In genomic region chr13:37963354-37964007, GRCm38 (mm10) we compare ENCODE assay signal across 8 mouse cellular contexts. TPM values are rescaled to one million over a fixed set of nuclear protein-coding genes. Genes with fewer than 3 reads are reported as not detected.
A peak's percentile ranks its signal among the peaks of the same experiment; 100 is the strongest.
DNase-seq lines count a peak whose midpoint lies in the region; ATAC-seq lines count a peak whose summit lies in the region.

No protein-coding gene starts in this region.

- under 1% methylated on average over 12 of the region's 12 CpGs for WGBS in intestine, embryonic 16.5 days
- WGBS in midbrain, embryonic 10.5 days, result 3% methylated on average over 12 of the region's 12 CpGs

- H3K4me3 ChIP-seq in intestine, embryonic 16.5 days (ENCODE audit: low read length), result peak overlapping the region; percentile 49
- peak overlapping the region; percentile 54 for H3K4me3 ChIP-seq in midbrain, embryonic 10.5 days

- H3K27me3 ChIP-seq in intestine, embryonic 16.5 days (replicated peaks; ENCODE audit: control insufficient read depth, insufficient read depth, low read length), result no peaks in the 10 kb centered on the region
- H3K27me3 ChIP-seq in midbrain, embryonic 10.5 days (ENCODE audit: low read depth, poor library complexity, severe bottlenecking), result peaks cover 16% of the 10 kb centered on the region

- H3K9ac ChIP-seq in intestine, embryonic 16.5 days (ENCODE audit: low read depth, low read length), result peak overlapping the region; percentile 64

- 0 out of 2 replicates have a peak, but pooled peaks cover 1% of the 10 kb centered on the region for H3K9me3 ChIP-seq in intestine, embryonic 16.5 days (ENCODE audit: control insufficient read depth, low read length)
- H3K9me3 ChIP-seq in midbrain, embryonic 10.5 days (replicated peaks), result no peaks in the 10 kb centered on the region

- H3K36me3 ChIP-seq in intestine, embryonic 16.5 days (ENCODE audit: control insufficient read depth, insufficient read depth, low read length), result no peaks in the 10 kb centered on the region
- H3K36me3 ChIP-seq in midbrain, embryonic 10.5 days, result no peaks in the 10 kb centered on the region

- ATAC-seq in granulocyte monocyte progenitor cell, adult 5-6 weeks (replicated peaks; ENCODE audit: poor library complexity, severe bottlenecking), result peak; percentile 54
- ATAC-seq in intestine, embryonic 16.5 days, result peak; percentile 35

- H3K4me2 ChIP-seq in intestine, embryonic 16.5 days (ENCODE audit: low read depth, low read length), result peak overlapping the region; percentile 64

- intact Hi-C loops in left cerebral cortex, postnatal 4 days (cut with DNase I), result loop anchor here (10.0 kb wide), 1 partner anchor 509 kb away; no protein-coding TSS in a partner anchor

- H3K27ac ChIP-seq in intestine, embryonic 16.5 days (ENCODE audit: low read length), result no peak overlapping the region
- H3K27ac ChIP-seq in midbrain, embryonic 10.5 days (replicated peaks), result peak overlapping the region; percentile 78

- H3K4me1 ChIP-seq in intestine, embryonic 16.5 days (ENCODE audit: control insufficient read depth, insufficient read depth, low read length), result peaks cover 39% of the 10 kb centered on the region
- H3K4me1 ChIP-seq in midbrain, embryonic 10.5 days, result peaks cover 44% of the 10 kb centered on the region

- DNase-seq in urinary bladder, postnatal 14 days (ENCODE audit: low spot score), result peak; percentile 88
- no peak for DNase-seq in urinary bladder, adult 2 months (ENCODE audit: low spot score)
- peak; percentile 83 for DNase-seq in embryo, embryonic 9.5 days (ENCODE audit: extremely low spot score)
- peak; percentile 72 for DNase-seq in left cerebral cortex, postnatal 4 days
- DNase-seq in midbrain, embryonic 10.5 days (ENCODE audit: low spot score), result peak; percentile 82
- peak; percentile 61 for DNase-seq in right cerebral cortex, postnatal 25 days

RNA-seq across cellular contexts. Expression of gene Ssr1, which starts 30.5 kb away (rescaled TPM):
- 24.4 and 27.2 TPM in 2 replicates for polyA plus RNA-seq in urinary bladder, adult 2 months (2012; rRNA removed)
- total RNA-seq in granulocyte monocyte progenitor cell, adult 5-6 weeks (2014; fragmentation: Nextera tagmentation), result 144 and 158 TPM in 2 replicates
- total RNA-seq in granulocyte monocyte progenitor cell, adult 5-6 weeks (2017), result 263 and 333 TPM in 2 replicates
- polyA plus RNA-seq in intestine, embryonic 16.5 days (2015; fragmentation: Nextera tagmentation; extraction: Ambion mirVana), result 126 and 129 TPM in 2 replicates
- 10 to 100 TPM; 84.5 to 86.1 TPM for total RNA-seq in left cerebral cortex, postnatal 4 days (2021)
- 116 and 119 TPM in 2 replicates for polyA plus RNA-seq in midbrain, embryonic 10.5 days (2016; fragmentation: Nextera tagmentation; extraction: Ambion mirVana)
